Mouse (Mus musculus) intestine, embryonic 14.5 days (tissue): ENCODE results near the gene Vps9d1. TPM values are rescaled to one million over a fixed set of nuclear protein-coding genes. Genes with fewer than 3 reads are reported as not detected.

ENCODE experiments used
- ATAC-seq: fragments of 200-750 bp; cut with Nextera tagmentation; replicated peaks from 2 replicates; pipeline ENCODE4 v1.8.0; 2017; ENCODE audit warnings: low read depth, moderate number of reproducible peaks, moderate TSS enrichment, moderate library complexity; ENCODE audit not compliant: low FRiP score, low TSS enrichment
- DNase-seq: peaks from one replicate; pipeline ENCODE4 v3.0.0-alpha.2; 2018; ENCODE audit warnings: low spot score
- H3K27ac ChIP-seq: fragments of 300-500 bp; sonication (generic); 2 replicates; pipeline ENCODE4 v1.5.1; 2014; ENCODE audit warnings: low read depth, mild to moderate bottlenecking, control low read depth
- H3K27me3 ChIP-seq: fragments of 300-500 bp; sonication (generic); replicated peaks from 2 replicates; pipeline ENCODE4 v1.6.1; 2014; ENCODE audit warnings: low read length, control low read depth; ENCODE audit not compliant: control insufficient read depth, insufficient read depth
- H3K36me3 ChIP-seq: fragments of 300-500 bp; sonication (generic); 2 replicates; pipeline ENCODE4 v1.6.1; 2014; ENCODE audit warnings: low read length, control low read depth; ENCODE audit not compliant: control insufficient read depth, insufficient read depth
- H3K4me1 ChIP-seq: fragments of 300-500 bp; sonication (generic); replicated peaks from 2 replicates; pipeline ENCODE4 v1.6.1; 2014; ENCODE audit warnings: low read length, control low read depth, mixed read lengths; ENCODE audit not compliant: control insufficient read depth, insufficient read depth
- H3K4me2 ChIP-seq: fragments of 300-500 bp; sonication (generic); 2 replicates; pipeline ENCODE4 v1.6.1; 2014; ENCODE audit warnings: low read length
- H3K4me3 ChIP-seq: fragments of 300-500 bp; sonication (generic); 2 replicates; pipeline ENCODE4 v1.5.1; 2014; ENCODE audit warnings: low read depth, low read length, control low read depth, mixed read lengths
- H3K9ac ChIP-seq: fragments of 300-500 bp; sonication (generic); 2 replicates; pipeline ENCODE4 v1.6.1; 2014; ENCODE audit warnings: mild to moderate bottlenecking, low read length
- H3K9me3 ChIP-seq: fragments of 300-500 bp; sonication (generic); 2 replicates; pipeline ENCODE4 v1.6.1; 2016; ENCODE audit warnings: low read length, control low read depth; ENCODE audit not compliant: control insufficient read depth
- WGBS: fragments of 180-500 bp; shearing (Covaris S2); extraction: QIAGEN DNeasy Blood & Tissue Kit; methylation state at CpG from one replicate; pipeline ENCODE4 v1.1.7; 2014; 5-methylcytosine and 5-hydroxymethylcytosine counted together
- polyA plus RNA-seq: library from polyadenylated mRNA; unstranded; fragments of >200 nt; fragmentation: Nextera tagmentation; extraction: Ambion mirVana; gene quantifications from 2 replicates; pipeline ENCODE4 v1.2.1, GENCODE M21; 2014

Gene Vps9d1
- polyA plus RNA-seq, 1 experiment from 2014 or later, result 23.2 TPM

DNA sequence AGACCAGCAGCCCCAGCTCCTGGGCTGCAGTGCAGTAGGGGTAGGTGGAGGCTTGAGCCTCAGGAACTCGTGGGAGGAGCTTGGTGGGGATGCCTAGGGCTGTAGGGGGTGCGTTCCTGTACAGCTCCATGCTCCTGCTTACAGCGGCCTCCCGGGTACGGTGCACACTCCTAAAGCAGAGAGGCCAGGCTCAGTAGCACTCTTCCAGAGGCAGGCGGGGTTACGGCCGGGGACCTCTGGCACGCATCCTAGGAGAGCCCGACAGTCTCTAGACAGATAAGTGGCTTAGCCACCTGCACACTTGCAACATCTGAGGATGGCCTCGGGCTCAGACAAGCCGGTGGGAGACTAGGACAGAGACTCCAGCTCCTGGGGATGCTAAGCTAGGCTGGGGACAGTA, 8.6 kb downstream of the Vps9d1 start:
- H3K36me3 ChIP-seq, result peaks cover 80% of the 10 kb centered on the region
- DNase-seq (no peak), ATAC-seq (no peak)
- no peaks in the 10 kb centered on the region for H3K4me1 ChIP-seq
- no peaks in the 10 kb centered on the region for H3K27me3 ChIP-seq
- no peak overlapping the region for H3K9ac ChIP-seq
- no peak overlapping the region for H3K4me2 ChIP-seq
- no peak overlapping the region for H3K4me3 ChIP-seq
- H3K9me3 ChIP-seq, result no peaks in the 10 kb centered on the region
- H3K27ac ChIP-seq, result no peak overlapping the region
- 85% methylated on average over 12 of the region's 12 CpGs for WGBS

DNA sequence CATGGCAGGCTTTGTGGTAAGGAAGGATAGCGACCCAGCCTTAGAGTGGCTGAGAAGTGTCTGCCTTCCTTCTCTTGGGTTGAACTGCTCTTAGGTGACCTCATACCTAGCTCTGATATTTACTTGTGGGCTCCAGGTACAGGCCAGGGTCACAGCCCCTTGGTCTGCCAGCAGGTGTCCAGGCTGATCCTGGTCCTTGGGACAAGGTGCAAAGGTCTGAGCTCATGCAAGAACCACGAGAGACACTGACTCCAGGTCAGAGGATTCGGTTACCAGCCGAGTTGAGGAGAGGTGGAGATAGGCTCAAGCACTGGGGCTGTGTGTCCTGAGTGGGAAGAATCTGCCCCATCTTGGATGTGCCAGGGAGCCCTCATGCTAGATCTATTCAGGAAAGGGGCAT, 9.8 kb downstream of the Vps9d1 start:
- no peak for ATAC-seq
- Histone ChIP-seq H3K4me3 (no peak overlapping the region), H3K27me3 (no peaks in the 10 kb centered on the region), H3K36me3 (peaks cover 69% of the 10 kb centered on the region), H3K4me2 (no peak overlapping the region), H3K9me3 (no peaks in the 10 kb centered on the region), H3K27ac (no peak overlapping the region), H3K9ac (no peak overlapping the region), H3K4me1 (no peaks in the 10 kb centered on the region)
- no peak for DNase-seq
- WGBS, result 87% methylated on average over 4 of the region's 4 CpGs

DNA sequence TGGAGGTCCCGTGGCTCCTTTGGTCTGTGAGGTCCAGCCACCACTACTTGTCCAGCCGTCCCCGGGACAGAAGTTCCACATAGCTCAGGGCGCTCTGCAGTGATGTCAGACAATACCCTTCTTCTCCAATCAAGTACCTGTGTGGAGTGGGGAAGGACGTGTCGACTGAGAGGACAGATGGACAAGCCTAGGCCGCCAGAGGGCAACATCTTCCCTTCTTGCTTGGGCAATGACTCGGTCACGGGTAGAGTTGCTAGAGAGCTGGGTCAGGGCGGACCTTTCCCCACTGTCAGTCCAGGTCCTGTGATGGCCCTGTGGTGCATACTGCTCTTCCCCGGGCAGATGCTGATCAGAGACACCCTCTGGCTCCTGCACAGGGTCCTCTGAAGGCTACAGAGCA, 11.1 kb downstream of the Vps9d1 start:
- H3K36me3 ChIP-seq, result peaks cover 56% of the 10 kb centered on the region
- ATAC-seq, result no peak
- DNase-seq, result no peak
- 68% methylated on average over 11 of the region's 11 CpGs for WGBS
- no peak overlapping the region for H3K27ac ChIP-seq
- no peak overlapping the region for H3K4me2 ChIP-seq
- H3K9me3 ChIP-seq, result no peaks in the 10 kb centered on the region
- H3K4me3 ChIP-seq, result no peak overlapping the region
- no peaks in the 10 kb centered on the region for H3K4me1 ChIP-seq
- no peaks in the 10 kb centered on the region for H3K27me3 ChIP-seq
- H3K9ac ChIP-seq, result no peak overlapping the region

DNA sequence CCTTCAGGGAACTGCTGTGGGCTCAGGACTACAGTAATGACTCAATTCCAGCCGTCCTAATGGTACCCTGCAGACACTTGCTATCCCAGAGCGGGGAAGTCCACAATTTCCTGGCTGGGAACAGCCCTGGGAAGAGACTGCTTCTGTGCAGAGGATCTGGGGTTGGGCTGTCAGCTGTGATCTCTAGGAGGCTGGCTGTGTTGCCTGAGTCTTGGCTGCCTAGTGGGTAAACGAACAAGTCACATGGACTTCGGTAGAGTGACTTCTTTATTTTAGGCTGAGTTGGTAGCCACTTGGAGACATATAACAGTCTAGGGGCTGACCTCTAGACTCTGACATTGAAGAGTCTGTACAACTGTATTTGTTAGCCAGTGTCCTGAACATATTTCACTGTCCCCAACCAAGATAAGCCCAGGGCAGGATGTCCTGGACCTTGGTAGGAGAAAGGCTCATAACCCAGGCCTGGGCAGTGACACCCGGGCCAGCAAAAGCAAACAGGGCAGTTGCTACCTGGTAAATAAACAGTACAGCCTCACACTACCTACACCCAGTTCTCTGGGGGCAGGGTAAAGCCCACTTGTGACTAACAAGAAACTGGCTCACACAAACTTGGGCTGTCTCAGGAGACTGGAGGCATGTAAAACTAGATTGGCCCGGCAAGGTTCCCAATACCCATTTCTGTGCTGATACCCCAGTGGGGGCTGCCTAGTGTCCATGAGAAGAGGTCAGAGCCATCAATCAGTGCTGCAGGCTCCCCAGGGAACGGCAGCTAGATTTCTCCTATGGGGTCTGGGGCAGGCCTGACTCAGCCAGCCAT, 11.8 kb downstream of the Vps9d1 start:
- 82% methylated on average over 7 of the region's 7 CpGs for WGBS
- Histone ChIP-seq H3K27ac (no peak overlapping the region), H3K27me3 (no peaks in the 10 kb centered on the region), H3K4me1 (no peaks in the 10 kb centered on the region), H3K9me3 (no peaks in the 10 kb centered on the region), H3K9ac (no peak overlapping the region), H3K36me3 (peaks cover 48% of the 10 kb centered on the region), H3K4me2 (no peak overlapping the region), H3K4me3 (no peak overlapping the region)
- DNase-seq (no peak), ATAC-seq (no peak)

DNA sequence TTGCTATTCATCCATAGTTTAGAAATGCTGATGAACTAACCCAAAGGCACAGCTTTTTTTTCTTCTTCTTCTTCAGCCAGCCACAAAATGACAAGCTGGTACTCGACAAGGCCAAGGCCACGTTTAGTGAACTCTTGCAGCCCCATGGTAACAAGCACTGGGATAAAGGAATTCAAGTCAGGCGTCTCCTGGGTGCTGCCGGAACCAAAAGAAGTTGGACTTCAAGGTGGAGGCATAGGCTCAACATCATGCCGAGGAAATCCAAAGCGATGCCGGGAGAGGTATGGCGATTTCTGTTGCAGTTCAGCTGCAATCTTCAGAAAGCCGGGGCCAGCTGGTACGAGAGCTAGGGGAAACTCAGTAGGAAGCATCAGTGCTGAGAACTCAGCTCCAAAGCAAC, 14.8 kb downstream of the Vps9d1 start:
- Histone ChIP-seq H3K9ac (no peak overlapping the region), H3K4me2 (no peak overlapping the region), H3K4me3 (no peak overlapping the region), H3K27me3 (peaks cover 12% of the 10 kb centered on the region), H3K4me1 (peaks cover 11% of the 10 kb centered on the region), H3K27ac (no peak overlapping the region), H3K9me3 (no peaks in the 10 kb centered on the region), H3K36me3 (peaks cover 20% of the 10 kb centered on the region; the same call in 1 of the 2 replicates)
- DNase-seq (no peak), ATAC-seq (no peak)
- 89% methylated on average over 10 of the region's 10 CpGs for WGBS

DNA sequence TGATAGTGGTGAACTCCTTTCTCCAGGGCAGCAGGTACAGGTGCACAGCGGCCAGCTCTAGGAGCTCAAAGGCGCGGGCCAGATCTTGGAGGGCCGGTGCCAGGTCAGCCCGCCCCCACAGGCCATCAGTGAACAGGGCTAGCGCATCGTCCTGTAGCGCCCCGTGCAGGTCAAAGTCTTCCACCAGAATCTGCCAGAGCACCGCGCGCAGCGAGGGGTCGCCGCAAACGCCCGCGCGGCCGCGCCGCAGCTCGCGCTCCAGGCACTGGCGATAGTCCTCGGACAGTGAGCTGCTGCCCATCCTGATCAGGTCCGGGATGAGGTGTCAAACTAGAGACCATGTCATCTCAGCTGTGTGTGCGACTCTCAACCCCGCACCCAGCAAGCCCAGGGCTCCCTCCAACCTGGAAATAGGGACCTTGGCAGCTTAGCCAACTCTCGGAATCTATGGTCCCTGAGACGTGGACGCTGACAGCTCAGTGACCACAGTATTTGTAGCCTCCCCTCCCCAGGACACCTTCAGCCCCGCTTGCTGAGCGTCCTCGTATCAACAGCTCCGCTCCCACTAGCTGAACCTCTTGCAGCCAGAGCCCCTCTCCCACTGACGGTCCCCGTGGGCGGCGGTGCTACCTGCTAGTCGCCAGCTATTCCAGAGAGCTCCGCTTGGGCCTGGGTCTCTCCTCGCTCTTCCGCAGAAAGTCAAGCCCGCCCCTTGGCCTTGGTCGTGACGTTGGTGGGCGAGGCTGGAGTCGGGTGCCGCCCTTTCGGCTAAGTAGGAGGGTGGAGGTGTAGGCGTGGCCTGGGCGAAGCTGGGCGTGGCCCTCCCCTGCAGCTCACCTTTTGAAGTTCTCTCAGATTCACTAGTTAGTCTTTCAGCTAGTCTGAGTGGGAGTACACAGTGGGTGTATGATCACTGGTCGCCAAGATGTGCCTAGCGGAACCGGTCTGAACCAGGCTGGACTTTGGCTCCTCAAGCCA, 18.3 kb downstream of the Vps9d1 start, which contains the start of gene Spata2l:
Gene Spata2l, minus strand, starts transcription at position 714 of the 978 bp plus-strand sequence.
- DNase-seq (peak; percentile 90), ATAC-seq (peak; percentile 86)
- peak within 1 kb of the TSS; percentile 46 for H3K4me3 ChIP-seq
- no peaks in the 10 kb centered on the region for H3K9me3 ChIP-seq
- peaks cover 11% of the 10 kb centered on the region for H3K4me1 ChIP-seq
- peak within 1 kb of the TSS; percentile 93 for H3K4me2 ChIP-seq
- peaks cover 16% of the 10 kb centered on the region for H3K27me3 ChIP-seq
- H3K9ac ChIP-seq, result peak within 1 kb of the TSS; percentile 36
- no peaks in the 10 kb centered on the region for H3K36me3 ChIP-seq
- 2% methylated on average over 57 of the region's 57 CpGs for WGBS
- no peak within 1 kb of the TSS for H3K27ac ChIP-seq

DNA sequence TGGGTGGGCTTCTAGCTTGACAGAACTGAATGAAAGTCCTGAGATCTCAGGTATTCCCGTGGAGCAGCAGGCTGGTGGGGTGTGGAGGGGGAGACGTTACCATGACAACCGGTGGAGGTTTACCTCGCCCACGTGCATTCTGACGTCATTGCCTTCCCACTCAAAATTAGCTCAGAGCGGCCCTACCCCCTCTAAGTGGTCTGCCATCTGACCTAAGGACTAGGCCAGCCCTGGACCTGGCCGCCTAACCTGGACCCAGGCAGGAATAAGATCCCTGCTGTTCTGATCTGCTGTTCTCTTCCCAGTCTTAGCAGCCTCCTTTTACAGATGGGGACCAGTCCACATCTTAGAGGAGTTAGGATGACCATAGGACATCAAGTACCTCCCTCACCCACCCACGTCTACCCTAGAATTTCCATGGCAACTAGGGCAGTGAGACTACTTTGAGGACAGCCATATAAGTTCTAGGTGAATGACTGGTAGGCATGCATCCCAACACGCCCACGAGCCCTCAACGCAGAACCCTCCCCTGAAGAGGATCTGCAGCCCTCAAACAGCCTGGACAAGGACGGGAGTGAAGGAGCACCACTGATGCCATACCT, 19.1 kb downstream of the Vps9d1 start:
- H3K27me3 ChIP-seq, result peaks cover 16% of the 10 kb centered on the region
- peak overlapping the region; percentile 93 for H3K4me2 ChIP-seq
- WGBS, result 31% methylated on average over 13 of the region's 13 CpGs
- DNase-seq, result no peak
- peaks cover 11% of the 10 kb centered on the region for H3K4me1 ChIP-seq
- no peaks in the 10 kb centered on the region for H3K36me3 ChIP-seq
- no peaks in the 10 kb centered on the region for H3K9me3 ChIP-seq
- H3K4me3 ChIP-seq, result peak overlapping the region; percentile 46
- peak; percentile 6; the same call in 1 of the 2 replicates for ATAC-seq
- H3K9ac ChIP-seq, result peak overlapping the region; percentile 36
- H3K27ac ChIP-seq, result no peak overlapping the region

DNA sequence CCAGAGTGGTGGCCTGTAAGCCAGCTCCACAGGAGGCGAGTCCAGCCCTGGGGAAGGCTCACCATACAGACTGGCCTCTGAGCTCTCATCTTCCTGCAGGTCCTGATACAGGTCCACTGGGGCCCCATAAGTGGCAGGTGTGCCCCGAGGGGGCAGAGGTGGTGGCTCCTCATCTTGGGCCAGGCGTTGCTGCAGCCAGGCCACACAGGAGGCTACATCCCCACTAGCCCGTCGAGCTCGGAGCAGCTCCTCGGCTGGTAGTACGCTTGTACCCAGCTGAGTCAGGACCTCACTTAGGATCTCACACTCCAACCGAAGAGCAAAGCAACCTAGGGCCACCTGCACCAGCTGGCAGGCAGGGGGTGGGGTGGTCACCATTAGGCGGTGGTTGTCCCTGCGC, 20.4 kb downstream of the Vps9d1 start:
- Histone ChIP-seq H3K9ac (no peak overlapping the region), H3K27ac (no peak overlapping the region), H3K9me3 (no peaks in the 10 kb centered on the region), H3K36me3 (peaks cover 8% of the 10 kb centered on the region; the same call in 1 of the 2 replicates), H3K4me3 (no peak overlapping the region), H3K4me1 (peaks cover 11% of the 10 kb centered on the region), H3K4me2 (no peak overlapping the region), H3K27me3 (peaks cover 16% of the 10 kb centered on the region)
- ATAC-seq, result no peak
- no peak for DNase-seq
- 74% methylated on average over 11 of the region's 11 CpGs for WGBS
